Mouse (Mus musculus) CH12.LX (cell line): ENCODE measurements around the gene Myom3. TPM values are rescaled to one million over a fixed set of nuclear protein-coding genes. Genes with fewer than 3 reads are reported as not detected.

Experiments
- DNase-seq: peaks from one replicate; pipeline ENCODE4 v3.0.0-alpha.2; 2013; ENCODE audit errors: extremely low read depth
- H3K27ac ChIP-seq: 2 replicates; pipeline ENCODE4 v1.5.1; 2012; ENCODE audit warnings: low read depth, mild to moderate bottlenecking, control low read depth, moderate library complexity; ENCODE audit not compliant: insufficient read depth
- H3K27me3 ChIP-seq: replicated peaks from 2 replicates; pipeline ENCODE3; 2012; ENCODE audit warnings: inconsistent platforms
- H3K36me3 ChIP-seq, 2 experiments: replicated peaks in 1 of 2; 2 replicates each; pipeline versions ENCODE3 to v1.6.1; 2012; ENCODE audit warnings: inconsistent platforms in 1 of 2, low read length in 1 of 2, mild to moderate bottlenecking in 1 of 2, mixed read lengths in 1 of 2, moderate library complexity in 1 of 2; ENCODE audit not compliant: control insufficient read depth in 1 of 2, insufficient read depth in 1 of 2
- H3K4me1 ChIP-seq, 2 experiments: 2 replicates each; pipeline ENCODE4 v1.6.1; 2012; ENCODE audit warnings: inconsistent platforms in 1 of 2, moderate library complexity in 1 of 2; ENCODE audit not compliant: insufficient read depth in 2 of 2, control insufficient read depth in 1 of 2
- H3K4me2 ChIP-seq: 2 replicates; pipeline ENCODE4 v1.6.1; 2012; ENCODE audit warnings: low read depth, mild to moderate bottlenecking, control low read depth; ENCODE audit not compliant: poor library complexity, insufficient read depth, severe bottlenecking
- H3K4me3 ChIP-seq, 3 experiments: fragments of 150-350 bp in 1 of 3; sonication (generic) in 1 of 3; replicated peaks in 1 of 3; 2 replicates each; pipeline versions ENCODE3 to v1.5.1; 2011 to 2012; ENCODE audit warnings: low read depth in 2 of 3, low read length in 2 of 3, mild to moderate bottlenecking in 2 of 3, moderate library complexity in 2 of 3, control low read depth in 1 of 3, improper control_type of control experiment in 1 of 3, inconsistent platforms in 1 of 3, mixed read lengths in 1 of 3; ENCODE audit not compliant: poor library complexity in 1 of 3
- H3K79me2 ChIP-seq: replicated peaks from 2 replicates; pipeline ENCODE4 v1.6.1; 2012; ENCODE audit warnings: mild to moderate bottlenecking, moderate library complexity; ENCODE audit not compliant: control insufficient read depth, poor library complexity, insufficient read depth, severe bottlenecking; ENCODE audit errors: extremely low read depth
- H3K9ac ChIP-seq: 2 replicates; pipeline ENCODE4 v1.6.1; 2012; ENCODE audit warnings: low read depth, mild to moderate bottlenecking, control low read depth, moderate library complexity; ENCODE audit not compliant: insufficient read depth
- H3K9me3 ChIP-seq: replicated peaks from 2 replicates; pipeline ENCODE3; 2012; ENCODE audit warnings: low read length, inconsistent platforms, mixed read lengths
- CHD1 ChIP-seq: IDR thresholded peaks from 2 replicates; pipeline ENCODE4 v1.6.1; 2012; ENCODE audit warnings: low read depth, low read length, improper control_type of control experiment, inconsistent platforms
- CHD2 ChIP-seq: IDR thresholded peaks from 2 replicates; pipeline ENCODE4 v1.6.1; 2011; ENCODE audit warnings: low read length, improper control_type of control experiment
- E2F4 ChIP-seq: IDR thresholded peaks from 2 replicates; pipeline ENCODE4 v1.6.1; 2011; ENCODE audit warnings: low read depth, low read length, improper control_type of control experiment; ENCODE audit not compliant: insufficient replicate concordance
- ELF1 ChIP-seq: IDR thresholded peaks from 2 replicates; pipeline ENCODE4 v1.6.1; 2014; ENCODE audit warnings: low read depth, mild to moderate bottlenecking, inconsistent platforms, low read length, improper control_type of control experiment
- ETS1 ChIP-seq: conservative IDR thresholded peaks from 2 replicates; pipeline ENCODE4 v1.6.1; 2012; ENCODE audit warnings: low read depth, mild to moderate bottlenecking, inconsistent platforms, low read length, improper control_type of control experiment, moderate library complexity
- HCFC1 ChIP-seq: IDR thresholded peaks from 2 replicates; pipeline ENCODE4 v1.6.1; 2012; ENCODE audit warnings: low read depth, mild to moderate bottlenecking, inconsistent platforms, low read length, improper control_type of control experiment
- IRF4 ChIP-seq: IDR thresholded peaks from 2 replicates; pipeline ENCODE4 v1.6.1; 2014; ENCODE audit warnings: low read depth, mild to moderate bottlenecking, inconsistent platforms, low read length, improper control_type of control experiment
- JUND ChIP-seq: conservative IDR thresholded peaks from 2 replicates; pipeline ENCODE4 v1.6.1; 2011; ENCODE audit warnings: low read depth, low read length, improper control_type of control experiment
- KAT2A ChIP-seq: IDR thresholded peaks from 2 replicates; pipeline ENCODE4 v1.6.1; 2012; ENCODE audit warnings: low read length, improper control_type of control experiment, inconsistent platforms; ENCODE audit not compliant: insufficient replicate concordance
- MAFK ChIP-seq: IDR thresholded peaks from 2 replicates; pipeline ENCODE4 v1.6.1; 2011; ENCODE audit warnings: low read length, improper control_type of control experiment; ENCODE audit not compliant: insufficient replicate concordance
- MAX ChIP-seq: IDR thresholded peaks from 2 replicates; pipeline ENCODE4 v1.6.1; 2011; ENCODE audit warnings: low read length, improper control_type of control experiment
- MAZ ChIP-seq: IDR thresholded peaks from 2 replicates; pipeline ENCODE4 v1.6.1; 2012; ENCODE audit warnings: low read depth, mild to moderate bottlenecking, inconsistent platforms, low read length, improper control_type of control experiment, moderate library complexity
- MEF2A ChIP-seq: IDR thresholded peaks from 2 replicates; pipeline ENCODE4 v1.6.1; 2014; ENCODE audit warnings: low read depth, mild to moderate bottlenecking, inconsistent platforms, low read length, improper control_type of control experiment, borderline replicate concordance
- MYC ChIP-seq: IDR thresholded peaks from 2 replicates; pipeline ENCODE4 v1.6.1; 2011; ENCODE audit warnings: low read depth, mild to moderate bottlenecking, improper control_type of control experiment, low read length
- NELFE ChIP-seq: IDR thresholded peaks from 2 replicates; pipeline ENCODE4 v1.6.1; 2011; ENCODE audit warnings: low read depth, low read length, improper control_type of control experiment
- PAX5 ChIP-seq: IDR thresholded peaks from 2 replicates; pipeline ENCODE4 v1.6.1; 2012; ENCODE audit warnings: low read length, inconsistent platforms, mixed read lengths
- POLR2AphosphoS2 ChIP-seq: IDR thresholded peaks from 2 replicates; pipeline ENCODE4 v1.6.1; 2011; ENCODE audit warnings: low read depth, low read length, improper control_type of control experiment
- RCOR1 ChIP-seq: conservative IDR thresholded peaks from 2 replicates; pipeline ENCODE4 v1.6.1; 2012; ENCODE audit warnings: low read depth, mild to moderate bottlenecking, inconsistent platforms, low read length, improper control_type of control experiment
- SIN3A ChIP-seq: IDR thresholded peaks from 2 replicates; pipeline ENCODE4 v1.6.1; 2012; ENCODE audit warnings: low read length, improper control_type of control experiment, inconsistent platforms
- SMC3 ChIP-seq: IDR thresholded peaks from 2 replicates; pipeline ENCODE4 v1.6.1; 2011; ENCODE audit warnings: low read depth, low read length, improper control_type of control experiment
- TBP ChIP-seq: conservative IDR thresholded peaks from 2 replicates; pipeline ENCODE4 v1.6.1; 2011; ENCODE audit warnings: low read depth, low read length, improper control_type of control experiment
- UBTF ChIP-seq: IDR thresholded peaks from 2 replicates; pipeline ENCODE4 v1.6.1; 2012; ENCODE audit warnings: low read depth, mild to moderate bottlenecking, inconsistent platforms, low read length, improper control_type of control experiment, moderate library complexity
- USF1 ChIP-seq: IDR thresholded peaks from 2 replicates; pipeline ENCODE4 v1.6.1; 2014; ENCODE audit warnings: low read depth, mild to moderate bottlenecking, inconsistent platforms, low read length, improper control_type of control experiment
- USF2 ChIP-seq: conservative IDR thresholded peaks from 2 replicates; pipeline ENCODE4 v1.6.1; 2011; ENCODE audit warnings: low read depth, low read length, improper control_type of control experiment
- ZC3H11A ChIP-seq: IDR thresholded peaks from 2 replicates; pipeline ENCODE4 v1.6.1; 2012; ENCODE audit warnings: low read depth, mild to moderate bottlenecking, inconsistent platforms, low read length, improper control_type of control experiment
- ZKSCAN1 ChIP-seq: IDR thresholded peaks from 2 replicates; pipeline ENCODE4 v1.6.1; 2012; ENCODE audit warnings: low read depth, inconsistent platforms, low read length, improper control_type of control experiment, borderline replicate concordance
- ZMIZ1 ChIP-seq: IDR thresholded peaks from 2 replicates; pipeline ENCODE4 v1.6.1; 2012; ENCODE audit warnings: low read depth, mild to moderate bottlenecking, inconsistent platforms, low read length, improper control_type of control experiment
- dilution Hi-C: fragments of 300-500 bp; cut with MboI; formaldehyde crosslinking; loops from 2 replicates; pipeline ENCODE4 v1.14.3; 2020; ENCODE audit warnings: low sequenced_read_pairs; ENCODE audit not compliant: extremely low pct_unique_long_range_greater_than_20kb, extremely low pct_ligation_motif_present
- in situ Hi-C: fragments of 300-500 bp; cut with MboI; formaldehyde crosslinking; loops from 3 replicates; pipeline ENCODE4 v1.14.3; 2019; ENCODE audit warnings: low sequenced_read_pairs, low pct_ligation_motif_present, low pct_unique_long_range_greater_than_20kb, mixed read lengths
- polyA plus RNA-seq: library from polyadenylated mRNA; unstranded; fragments of >175 nt; gene quantifications from 2 replicates; pipeline ENCODE4 v1.2.1, GENCODE M21; 2012; ENCODE audit warnings: low read depth; ENCODE audit not compliant: insufficient read length
- total RNA-seq, 2 experiments: library from RNA; depleted of rRNA; stranded (reverse); fragments of 300-350 nt in 1 of 2; fragments of >200 nt in 1 of 2; gene quantifications; 2 replicates each; pipeline ENCODE4 v1.2.3; 2012 to 2014

The Myom3 gene
- total and polyA plus RNA-seq, 3 experiments: 0.04 TPM; not detected in 2

- DNase-seq: no peak
- Histone ChIP-seq H3K9me3 (no peaks in the 10 kb centered on the region), H3K36me3 (no peaks in the 10 kb centered on the region), H3K27me3 (peaks cover 30% of the 10 kb centered on the region), H3K27ac (no peak overlapping the region), H3K4me1 (peaks cover 6 to 12% of the 10 kb centered on the region in 2 experiments; a peak in 3 of 4 replicates), H3K79me2 (no peaks in the 10 kb centered on the region), H3K4me3 (no peak overlapping the region), H3K9ac (no peak overlapping the region), H3K4me2 (no peak overlapping the region)
- in situ Hi-C loops (no loop called here), dilution Hi-C loops (no loop called here)
- no peak for TF ChIP-seq PAX5
- no peak for TF ChIP-seq ETS1
- TF ChIP-seq MAFK: no peak
- TF ChIP-seq TBP: no peak
- no peak for TF ChIP-seq MAX
- no peak for TF ChIP-seq JUND
- no peak for TF ChIP-seq UBTF
- no peak for TF ChIP-seq IRF4
- no peak for TF ChIP-seq POLR2AphosphoS2
- no peak for TF ChIP-seq SIN3A
- no peak for TF ChIP-seq KAT2A
- no peak for TF ChIP-seq SMC3
- TF ChIP-seq ZMIZ1: no peak
- TF ChIP-seq RCOR1: no peak
- no peak for TF ChIP-seq USF2
- TF ChIP-seq E2F4: no peak
- no peak for TF ChIP-seq NELFE
- no peak for TF ChIP-seq ZC3H11A
- TF ChIP-seq USF1: no peak
Observed at GRCm38 (mm10) chr4:135743520-135743919, 16.0 kb upstream of the Myom3 start.

GRCm38 (mm10) chr4:135744726-135745448 is 14.6 kb upstream of the Myom3 start:
- dilution Hi-C loops (no loop called here), in situ Hi-C loops (no loop called here)
- TF ChIP-seq SMC3: no peak
- no peak for TF ChIP-seq MYC
- no peak for TF ChIP-seq ELF1
- TF ChIP-seq JUND: no peak
- no peak for TF ChIP-seq UBTF
- no peak for TF ChIP-seq PAX5
- TF ChIP-seq ZKSCAN1: no peak
- TF ChIP-seq TBP: no peak
- TF ChIP-seq ZMIZ1: no peak
- no peak for TF ChIP-seq NELFE
- no peak for TF ChIP-seq MAZ
- TF ChIP-seq SIN3A: no peak
- TF ChIP-seq ETS1: no peak
- TF ChIP-seq MAFK: no peak
- TF ChIP-seq CHD1: no peak
- TF ChIP-seq MEF2A: no peak
- no peak for TF ChIP-seq USF1
- no peak for TF ChIP-seq CHD2
- no peak for TF ChIP-seq POLR2AphosphoS2
- TF ChIP-seq HCFC1: no peak
- Histone ChIP-seq H3K9me3 (no peaks in the 10 kb centered on the region), H3K27ac (no peak overlapping the region), H3K79me2 (no peaks in the 10 kb centered on the region), H3K27me3 (peaks cover 30% of the 10 kb centered on the region), H3K36me3 (no peaks in the 10 kb centered on the region), H3K4me3 (no peak overlapping the region), H3K9ac (no peak overlapping the region), H3K4me2 (no peak overlapping the region), H3K4me1 (no peaks in the 10 kb centered on the region)
- DNase-seq: no peak
